Mouse (Mus musculus): ENCODE measurements around the gene Rpl3. TPM values are rescaled to one million over a fixed set of nuclear protein-coding genes. Genes with fewer than 3 reads are reported as not detected.

Rpl3 gene
- total RNA-seq, 2 experiments from 2014 or later, result 439 to 468 TPM

DNA sequence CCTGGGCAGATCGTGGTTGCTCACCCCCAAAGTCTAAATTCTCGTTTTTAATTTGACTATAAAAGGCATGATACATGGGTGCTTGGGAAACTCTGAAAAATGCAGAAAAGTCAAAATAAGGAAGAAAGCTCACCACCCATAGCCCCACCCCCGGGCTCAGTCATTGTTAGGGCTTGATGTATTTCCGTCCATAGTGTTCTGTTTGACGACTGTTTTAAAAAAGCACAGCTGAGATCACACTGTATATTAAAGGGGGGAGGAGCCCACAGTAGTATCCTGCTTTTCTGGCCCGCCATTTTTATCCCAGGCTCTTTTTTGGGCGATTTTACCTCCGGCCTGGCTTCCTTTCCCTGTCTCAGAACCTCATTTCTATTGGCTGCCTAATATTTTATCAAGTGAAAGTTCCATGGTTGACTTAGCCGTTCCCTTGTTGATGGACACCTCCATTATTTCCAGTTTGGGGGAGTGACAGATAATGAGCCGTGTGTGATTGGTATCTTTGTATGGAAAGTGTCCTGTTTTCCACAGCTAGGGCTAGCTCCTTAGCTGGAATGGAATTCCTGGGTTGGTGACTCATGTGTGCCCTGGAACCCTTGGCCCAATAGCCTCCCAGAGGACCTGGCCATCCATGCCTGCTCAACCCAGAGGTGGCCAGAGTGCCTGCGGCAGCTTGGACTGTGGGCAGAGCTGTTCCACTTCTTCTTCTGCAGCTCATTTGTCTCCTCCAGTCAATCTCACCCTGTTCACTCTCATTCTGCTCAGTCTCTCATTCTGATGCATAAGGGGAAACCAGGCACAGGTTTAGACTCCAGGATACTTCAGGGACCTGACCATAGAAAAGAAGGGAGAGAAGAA is 54.2 kb downstream of the Rpl3 start:
- Histone ChIP-seq H3K4me3 (no peak overlapping the region), H3K27ac (no peak overlapping the region)
- no peak for DNase-seq (ENCODE audit: extremely low spot score in 1 of 2, low spot score in 2 of 2)
- TF ChIP-seq CTCF (IDR thresholded peaks at IDR 0.05), result no peak
- intact Hi-C loops (cut with DNase I), result no loop called here

DNA sequence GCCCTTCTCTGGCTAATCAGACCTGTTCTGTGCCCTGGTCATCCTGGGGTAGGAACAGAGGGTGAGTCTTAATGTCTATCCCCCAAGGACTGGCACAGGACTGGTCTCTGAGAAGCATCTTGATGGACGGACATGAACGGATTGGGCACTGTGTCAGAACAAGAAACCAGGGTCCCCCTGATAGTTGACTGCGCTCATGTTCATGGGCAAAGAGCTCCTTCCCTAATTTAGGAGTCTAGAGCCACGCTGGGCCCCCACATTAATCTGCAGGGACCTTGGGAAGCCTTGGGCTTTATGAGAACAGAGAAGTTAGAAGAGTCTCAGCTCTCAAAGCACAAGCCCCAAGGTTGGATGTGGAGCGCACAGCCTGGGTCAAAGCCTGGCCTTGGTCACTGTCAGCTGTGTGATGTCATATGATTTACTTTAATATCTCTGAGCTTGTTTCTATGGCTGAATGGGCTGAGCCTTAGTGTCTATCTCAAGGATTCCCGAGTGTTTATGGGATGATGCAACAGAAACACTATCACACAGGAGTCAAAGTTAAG is 56.3 kb downstream of the Rpl3 start:
- DNase-seq (ENCODE audit: extremely low spot score in 1 of 2, low spot score in 2 of 2), result no peak
- intact Hi-C loops (cut with DNase I), result no loop called here
- no peak overlapping the region for H3K4me3 ChIP-seq
- no peak overlapping the region for H3K27ac ChIP-seq
- no peak for TF ChIP-seq CTCF (IDR thresholded peaks at IDR 0.05)

DNA sequence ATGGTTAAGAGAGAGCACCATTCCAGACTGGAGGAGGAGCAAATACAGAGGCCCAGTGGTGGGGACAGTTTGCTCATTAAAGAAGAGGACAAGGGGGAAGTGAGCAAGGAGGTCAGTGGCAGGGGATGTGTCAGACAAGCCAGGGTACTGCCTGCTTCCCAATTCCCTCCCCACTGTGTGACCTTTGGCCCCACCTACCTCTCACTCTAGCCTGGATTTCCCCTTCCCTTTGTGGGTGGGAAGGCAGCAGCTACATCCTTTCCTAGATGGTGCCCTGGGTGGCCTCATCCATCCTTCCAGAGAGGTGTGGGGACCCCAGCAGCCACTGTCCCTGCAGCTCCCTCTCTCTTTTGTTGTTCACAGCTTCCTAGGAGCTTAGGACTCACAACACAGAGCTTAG is 56.8 kb downstream of the Rpl3 start:
- no peak for DNase-seq (ENCODE audit: extremely low spot score in 1 of 2, low spot score in 2 of 2)
- Histone ChIP-seq H3K27ac (no peak overlapping the region), H3K4me3 (no peak overlapping the region)
- intact Hi-C loops (cut with DNase I), result no loop called here
- TF ChIP-seq CTCF (IDR thresholded peaks at IDR 0.05), result no peak

DNA sequence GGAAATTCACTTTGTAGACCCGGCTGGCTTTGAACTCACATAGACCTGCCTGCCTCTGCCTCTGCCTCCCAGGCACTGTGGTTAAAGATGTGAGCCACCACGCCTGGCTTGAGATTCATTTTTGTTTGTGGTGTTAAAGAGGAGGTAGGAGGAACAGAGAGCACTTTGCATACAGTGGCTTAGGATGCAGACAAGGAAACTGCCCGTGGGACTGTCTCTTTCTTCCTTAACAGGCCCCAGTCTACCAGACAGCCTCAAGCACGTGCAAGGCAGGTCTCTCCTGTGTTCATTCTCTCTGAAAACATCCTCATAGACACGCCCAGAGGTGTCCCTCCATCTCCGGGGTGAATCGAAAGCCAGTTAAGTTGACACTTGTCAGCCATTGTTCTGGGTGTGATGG is 57.3 kb downstream of the Rpl3 start:
- Histone ChIP-seq H3K27ac (no peak overlapping the region), H3K4me3 (no peak overlapping the region)
- no peak for TF ChIP-seq CTCF (IDR thresholded peaks at IDR 0.05)
- DNase-seq (ENCODE audit: extremely low spot score in 1 of 2, low spot score in 2 of 2), result no peak
- intact Hi-C loops (cut with DNase I), result no loop called here

DNA sequence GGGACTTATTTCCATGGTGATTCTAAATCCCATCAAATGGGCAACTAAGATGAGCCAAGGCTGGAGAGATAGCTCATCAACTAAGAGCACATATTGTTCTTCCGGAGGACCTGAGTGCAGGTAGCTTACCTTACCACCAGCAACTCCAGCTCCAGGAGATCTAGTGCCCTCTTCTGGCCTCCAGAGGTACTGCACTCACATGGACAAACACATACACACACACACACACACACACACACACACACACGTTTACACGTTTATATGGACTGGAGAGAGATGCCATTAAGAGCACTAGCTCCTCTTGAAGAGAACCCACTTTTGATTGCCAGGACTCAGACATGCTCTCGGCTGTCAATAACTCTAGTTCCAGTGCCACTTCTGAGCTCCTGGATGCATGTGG is 60.5 kb downstream of the Rpl3 start:
- peak; percentile 5 for TF ChIP-seq CTCF (IDR thresholded peaks at IDR 0.05)
- intact Hi-C loops (cut with DNase I), result no loop called here
- DNase-seq (ENCODE audit: extremely low spot score in 1 of 2, low spot score in 2 of 2), result no peak
- no peak overlapping the region for H3K27ac ChIP-seq
- H3K4me3 ChIP-seq, result no peak overlapping the region

- Histone ChIP-seq H3K4me3 (no peak overlapping the region), H3K27ac (no peak overlapping the region)
- intact Hi-C loops (cut with DNase I), result no loop called here
- DNase-seq (ENCODE audit: extremely low spot score in 1 of 2, low spot score in 2 of 2), result no peak
- TF ChIP-seq CTCF (IDR thresholded peaks at IDR 0.05), result no peak
These were observed 61.3 kb downstream of the Rpl3 start for GRCm38 (mm10) chr15:80030399-80030798.

DNA sequence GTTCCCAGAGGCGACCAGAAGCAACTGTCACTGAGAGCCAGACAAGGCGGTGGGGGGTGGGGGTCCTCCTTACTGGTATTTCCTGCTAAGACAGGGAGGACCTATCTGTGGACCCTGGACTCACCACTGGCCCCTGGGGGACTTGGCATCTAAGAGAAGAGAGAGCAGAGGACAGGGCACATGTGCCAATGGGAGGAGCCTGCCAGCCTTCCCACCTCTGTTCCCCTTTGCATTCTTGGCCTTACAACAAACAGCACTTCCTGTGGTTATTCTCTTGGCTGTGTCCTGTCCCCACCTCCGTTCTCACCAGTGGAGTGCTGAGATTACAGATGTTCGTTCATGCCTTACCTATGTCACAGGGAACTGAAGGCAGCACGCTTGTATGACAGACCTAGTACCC is 62.8 kb downstream of the Rpl3 start:
- intact Hi-C loops (cut with DNase I), result no loop called here
- Histone ChIP-seq H3K27ac (no peak overlapping the region), H3K4me3 (no peak overlapping the region)
- DNase-seq (ENCODE audit: extremely low spot score in 1 of 2, low spot score in 2 of 2), result no peak
- no peak for TF ChIP-seq CTCF (IDR thresholded peaks at IDR 0.05)

Small RNAs within 50 kb of the gene (microRNA-seq; reads per million reads assigned to microRNA genes)
- 62.6 to 65.2 reads per million in 2 experiments for gene Snord43

Other genes starting within 250 kb of the Rpl3 start
- 1 to 10 TPM; 5.1 to 6.1 TPM for gene Apobec3, start 200.2 kb downstream of the Rpl3 start, total RNA-seq (2021)
- 10 to 100 TPM; 52.3 to 52.6 TPM for gene Cbx7, start 120.7 kb downstream of the Rpl3 start, total RNA-seq (2021)
- gene Pdgfb, start 76.9 kb downstream of the Rpl3 start, total RNA-seq (2021), result 10 to 100 TPM; 32.7 to 41.7 TPM
- gene Syngr1, start 534 bp downstream of the Rpl3 start, total RNA-seq (2021), result 100 to 1,000 TPM; 429 to 434 TPM
- gene Tab1, start 41.3 kb upstream of the Rpl3 start, total RNA-seq (2021), result 10 to 100 TPM; 23.7 to 26.4 TPM
- gene Mgat3, start 81.9 kb upstream of the Rpl3 start, total RNA-seq (2021), result 100 to 1,000 TPM; 119 to 129 TPM
- gene Mief1, start 142.2 kb upstream of the Rpl3 start, total RNA-seq (2021), result 10 to 100 TPM; 32.3 to 33.9 TPM
- gene AC140267.1, start 144.0 kb upstream of the Rpl3 start, total RNA-seq (2021), result 10 to 100 TPM; 20.0 to 28.1 TPM
- gene Atf4, start 163.3 kb upstream of the Rpl3 start, total RNA-seq (2021), result 100 to 1,000 TPM; 119 to 120 TPM
- 10 to 100 TPM; 38.3 to 42.0 TPM for gene Rps19bp1, start 172.4 kb upstream of the Rpl3 start, total RNA-seq (2021)
- 10 to 100 TPM; 72.7 to 75.9 TPM for gene Cacna1i, start 195.4 kb upstream of the Rpl3 start, total RNA-seq (2021)